Comparison of ENCODE assay signal across 1 mouse cellular context in the genomic region with DNA sequence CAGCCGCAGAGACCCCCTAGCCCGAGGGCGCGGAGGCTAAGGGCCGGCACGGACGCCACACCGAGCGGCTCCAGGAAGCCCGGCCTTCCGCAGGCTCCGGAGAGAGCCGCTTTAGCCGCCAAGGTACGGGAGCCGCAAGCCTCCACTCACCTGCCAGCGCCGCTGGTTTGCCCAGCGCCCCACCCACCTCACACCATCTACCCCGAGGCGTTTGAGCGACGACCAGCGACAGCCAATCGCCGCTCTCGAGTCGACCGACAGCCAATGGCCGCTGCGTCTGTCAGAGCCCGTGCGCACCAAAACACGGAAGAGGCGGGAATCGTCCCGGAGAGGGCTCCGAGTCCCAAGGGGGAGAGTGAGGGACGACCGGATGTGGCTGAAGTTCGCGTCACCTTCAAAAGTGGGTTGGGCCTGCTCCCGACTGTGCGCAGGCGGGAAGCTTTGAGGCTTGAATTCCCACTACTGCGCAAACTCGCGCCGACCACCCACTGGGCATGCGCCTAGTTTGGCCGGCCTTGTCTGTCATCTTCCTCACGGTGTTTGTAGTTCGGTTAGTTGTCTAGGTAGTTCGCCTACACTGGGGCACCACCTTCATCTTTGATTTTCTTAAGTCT.
TF ChIP-seq lines count a peak whose summit lies in the region.

A gene (minus strand): TSS at position 206 of the 614 bp plus-strand sequence.

TF ChIP-seq in MEL, 35 proteins besides CTCF, POLR2A, EP300 and RAD21 (continued from another document):
- TF ChIP-seq MAZ (IDR thresholded peaks at IDR 0.05; ENCODE audit: low read depth, low read length) (no peak; the same call in 1 of the 2 replicates), TCF12 (IDR thresholded peaks at IDR 0.05; ENCODE audit: low read depth, low read length) (peak; percentile 28)
